Mouse (Mus musculus) left cerebral cortex, postnatal 14 days (tissue): Measurements from ENCODE around the gene Tnfrsf22. TPM values are rescaled to one million over a fixed set of nuclear protein-coding genes. Genes with fewer than 3 reads are reported as not detected.
"Not testable (repeated sequence)": the region's sequence is repeated elsewhere in the genome, so short reads cannot be mapped to it uniquely, and the experiment has no call there.

Experiments
- DNase-seq, 2 experiments: peaks; one replicate each; pipeline ENCODE4 v3.0.0; 2021 to 2022; ENCODE audit warnings: low spot score in 2 of 2, mixed read lengths in 1 of 2
- intact Hi-C: fragments of 180-260 bp; cut with DNase I; formaldehyde crosslinking; loops from one replicate; pipeline ENCODE4 v1.15.1; 2025
- long read RNA-seq, 2 experiments: library from polyadenylated mRNA; stranded (forward); transcript quantifications; one replicate each; pipeline ENCODE4 v2.0.0; 2021
- total RNA-seq, 2 experiments: library from RNA; stranded (reverse); gene quantifications; 2 replicates each; pipeline ENCODE4 v1.2.3; 2021

The Tnfrsf22 gene
- 1 to 10 TPM; 2.7 to 2.8 TPM for total RNA-seq
- long read RNA-seq, experiment 1: 0 reads
- long read RNA-seq, experiment 2: 0 reads

- DNase-seq: peak; percentile 77
- intact Hi-C loops: loop anchor here (2.0 kb wide), 1 partner anchor 34 kb away; no protein-coding TSS in a partner anchor
Observed at GRCm38 (mm10) chr7:143649034-143649768, at the start of gene Tnfrsf22. TSS of gene Tnfrsf22 (minus strand) at chr7:143649661.

- intact Hi-C loops: loop anchor here (5.0 kb wide), 1 partner anchor 114 kb away; no protein-coding TSS in a partner anchor
- peak; percentile 40 to 48 for DNase-seq
Observed at GRCm38 (mm10) chr7:143696140-143696539, 46.7 kb upstream of the Tnfrsf22 start.

- intact Hi-C loops: no loop called here
- no peak for DNase-seq
Observed at GRCm38 (mm10) chr7:143694550-143694949, 45.1 kb upstream of the Tnfrsf22 start.

DNA sequence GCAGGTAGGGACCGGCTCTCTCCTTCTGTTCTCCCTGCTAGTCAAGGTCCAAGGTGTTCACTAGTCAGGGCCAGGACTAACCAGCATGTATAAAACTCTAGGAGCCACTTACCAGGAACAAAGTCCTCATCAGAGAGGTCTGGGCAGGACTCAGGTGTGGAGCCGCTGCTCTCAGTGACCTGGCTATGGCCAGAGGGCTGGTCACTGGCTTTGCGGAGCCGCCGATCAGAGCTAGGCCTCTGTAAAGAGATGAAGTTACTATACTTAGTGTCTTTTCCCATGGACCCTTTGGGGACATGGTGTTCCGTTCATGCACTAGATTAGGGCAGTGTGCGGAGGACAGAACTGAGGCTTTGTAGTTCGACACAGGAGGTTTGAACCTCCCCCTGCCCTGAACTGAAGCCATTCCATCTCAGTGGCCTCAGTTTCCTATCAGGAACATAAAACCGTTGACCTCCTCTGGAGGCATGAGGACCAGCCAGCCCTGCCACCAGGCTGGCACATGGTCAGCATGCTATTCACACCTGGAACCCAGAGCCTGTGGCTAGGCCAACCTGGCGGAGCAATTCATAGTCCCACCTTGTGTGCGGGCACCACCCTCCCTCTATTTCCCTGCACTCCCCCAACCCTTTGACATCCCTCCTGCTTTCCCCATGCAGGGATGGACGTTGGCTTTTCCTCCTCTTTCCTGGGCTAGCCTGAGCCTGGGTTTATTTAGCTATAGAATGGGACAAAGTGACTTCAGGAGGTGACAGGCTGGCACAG is 43.5 kb upstream of the Tnfrsf22 start:
- intact Hi-C loops: no loop called here
- no peak for DNase-seq

GRCm38 (mm10) chr7:143691909-143692308 is 42.4 kb upstream of the Tnfrsf22 start:
- intact Hi-C loops: no loop called here
- DNase-seq: no peak

DNA sequence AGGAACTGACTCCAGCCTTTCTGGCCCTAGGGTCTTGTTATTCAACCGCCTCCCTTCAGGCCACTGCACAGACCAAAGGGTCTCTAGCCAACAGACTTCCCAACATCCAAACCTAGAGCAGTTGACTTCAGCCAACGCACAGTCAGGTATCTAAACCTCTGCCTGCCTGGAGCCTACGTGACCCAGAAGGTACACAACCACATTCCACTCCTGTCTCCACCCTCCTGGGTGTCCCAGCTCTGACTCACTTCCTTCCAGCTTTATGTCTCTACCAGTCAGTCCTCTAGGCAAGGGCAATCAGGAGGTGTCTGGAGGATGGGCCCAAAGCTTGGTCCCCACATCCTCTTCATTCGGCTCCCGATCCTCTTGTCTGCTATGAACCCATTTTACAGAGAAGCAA is 41.7 kb upstream of the Tnfrsf22 start:
- DNase-seq: no peak
- intact Hi-C loops: no loop called here

GRCm38 (mm10) chr7:143689946-143690345 is 40.5 kb upstream of the Tnfrsf22 start:
- DNase-seq: no peak
- intact Hi-C loops: no loop called here

GRCm38 (mm10) chr7:143689481-143689880 is 40.0 kb upstream of the Tnfrsf22 start:
- intact Hi-C loops: no loop called here
- no peak for DNase-seq

GRCm38 (mm10) chr7:143686676-143687075 is 37.2 kb upstream of the Tnfrsf22 start:
- intact Hi-C loops, DNase-seq: not testable (repeated sequence)

DNA sequence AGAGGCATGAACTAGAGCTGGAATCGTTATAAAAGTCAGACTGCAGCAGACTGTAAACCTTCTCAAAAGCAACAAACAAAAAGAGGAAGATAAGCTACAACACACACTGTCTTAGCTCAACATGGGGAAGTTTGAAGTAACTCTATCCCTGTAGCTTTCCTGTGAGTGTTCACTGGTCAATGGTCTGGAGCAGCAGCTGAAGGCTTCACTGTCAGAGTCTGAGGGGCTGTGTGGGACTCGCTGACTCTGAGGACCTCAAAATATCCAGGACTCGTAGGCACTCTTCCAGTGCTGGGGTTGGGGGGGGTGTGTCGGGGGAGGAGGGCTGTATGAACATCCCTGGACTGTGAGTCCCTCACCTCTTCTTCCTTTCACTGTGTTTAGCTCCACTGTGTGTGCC is 36.7 kb upstream of the Tnfrsf22 start:
- intact Hi-C loops, DNase-seq: not testable (repeated sequence)

DNA sequence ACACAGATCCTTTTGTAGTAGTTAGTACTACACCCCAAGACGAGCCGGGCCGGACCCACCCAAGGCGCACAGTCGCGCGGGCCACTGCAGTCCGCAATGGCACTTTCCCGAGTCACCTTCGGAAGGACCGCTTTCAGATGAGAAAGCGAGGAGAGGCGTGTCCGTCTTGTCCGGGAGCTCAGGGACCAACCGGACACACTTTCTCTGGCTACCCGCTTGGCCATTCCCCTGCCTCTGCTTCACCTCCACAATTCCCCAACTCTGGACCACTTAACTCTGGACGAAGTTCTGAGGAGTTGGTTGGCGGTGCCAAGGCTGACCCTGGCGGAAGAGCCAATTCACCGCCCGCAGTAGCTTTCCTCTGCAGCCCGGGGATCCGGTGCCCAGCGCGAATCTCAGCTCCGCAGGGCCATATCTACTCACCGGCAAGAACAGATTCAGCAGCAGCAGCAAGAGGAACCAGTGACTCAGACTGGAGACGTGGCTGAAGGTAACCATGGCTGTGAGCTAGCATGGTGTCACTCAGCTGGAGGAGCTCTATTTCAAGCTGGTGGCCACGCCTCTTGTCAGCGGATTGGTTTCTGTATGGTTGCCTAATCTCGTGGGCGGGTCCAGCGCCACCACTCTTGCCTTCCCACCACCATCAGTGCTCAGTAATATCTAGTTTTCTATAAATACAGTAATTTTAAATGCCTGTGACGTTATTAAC is 36.1 kb upstream of the Tnfrsf22 start, which contains the start of gene Tnfrsf23:
TSS of gene Tnfrsf23 (minus strand) at position 514 of the 709 bp plus-strand sequence.
- intact Hi-C loops: no loop called here
- peak; percentile 78 to 87 for DNase-seq

DNA sequence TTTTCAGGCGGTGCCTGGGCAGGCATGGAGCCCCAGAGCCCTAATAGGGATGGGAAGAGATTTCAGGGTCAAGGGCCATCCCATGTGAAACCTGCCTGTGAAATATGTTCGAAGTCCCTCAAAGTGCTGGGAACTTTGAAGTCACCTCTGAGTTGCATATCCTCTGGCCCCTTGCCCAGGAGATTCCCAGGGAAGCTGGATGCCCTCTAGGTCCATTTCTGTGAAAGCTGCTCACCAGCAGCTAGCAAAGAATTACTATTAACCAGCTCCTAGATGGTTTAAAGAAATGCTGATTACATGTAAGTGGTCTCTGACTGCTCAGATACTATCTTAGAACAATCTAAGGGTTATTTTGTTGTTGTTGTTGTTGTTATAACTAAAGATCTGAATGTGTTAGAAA is 35.1 kb upstream of the Tnfrsf22 start:
- intact Hi-C loops, DNase-seq: not testable (repeated sequence)

GRCm38 (mm10) chr7:143681566-143681965 is 32.1 kb upstream of the Tnfrsf22 start:
- intact Hi-C loops: no loop called here

DNA sequence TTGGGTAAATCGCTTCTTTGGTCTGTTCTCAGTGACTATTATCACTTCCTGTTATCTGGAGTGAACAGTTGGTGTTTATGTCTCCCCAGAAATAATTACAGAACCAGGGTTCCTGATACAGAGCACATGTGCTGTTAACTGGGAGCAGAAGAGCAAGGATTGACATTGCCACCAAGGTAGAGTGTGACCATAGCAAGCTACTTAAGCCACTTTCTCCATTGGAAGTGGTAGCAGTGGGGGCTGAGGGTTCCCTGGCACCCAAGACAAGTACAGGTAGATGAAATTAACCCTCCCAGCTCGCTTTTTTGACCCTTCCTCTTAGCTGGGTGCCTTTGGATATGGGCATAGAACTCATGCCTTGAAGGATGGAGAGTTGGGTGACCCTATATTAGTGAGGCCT is 31.4 kb upstream of the Tnfrsf22 start:
- intact Hi-C loops, DNase-seq: not testable (repeated sequence)

More at GRCm38 (mm10) chr7:143681566-143681965, 32.1 kb upstream of the Tnfrsf22 start:
- no peak for DNase-seq

- intact Hi-C loops, DNase-seq: not testable (repeated sequence)
Observed at GRCm38 (mm10) chr7:143679650-143680049, 30.2 kb upstream of the Tnfrsf22 start.

- intact Hi-C loops: loop anchor here (1.0 kb wide), 1 partner anchor 28 kb away; no protein-coding TSS in a partner anchor
- no peak for DNase-seq
Observed at GRCm38 (mm10) chr7:143666427-143667311, 17.2 kb upstream of the Tnfrsf22 start.

DNA sequence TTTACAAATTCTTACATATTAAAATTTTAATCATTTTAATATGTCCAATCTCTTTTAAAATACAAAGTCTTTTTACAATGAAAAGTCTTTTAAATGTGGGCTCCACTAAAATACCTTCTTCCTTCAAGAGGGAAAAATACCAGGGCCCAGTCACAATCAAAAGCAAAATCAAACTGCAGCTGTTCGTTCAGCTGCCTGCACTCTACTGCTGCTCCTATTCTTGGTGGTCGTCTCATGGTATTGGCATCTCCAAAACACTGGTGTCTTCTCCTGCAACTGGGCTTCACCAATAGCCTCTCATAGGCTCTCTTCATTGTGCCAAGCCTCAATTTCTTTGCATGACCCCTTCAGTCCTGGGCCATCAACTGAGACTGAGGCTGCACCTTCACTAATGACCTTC is 14.0 kb upstream of the Tnfrsf22 start:
- intact Hi-C loops: no loop called here
- no peak for DNase-seq

DNA sequence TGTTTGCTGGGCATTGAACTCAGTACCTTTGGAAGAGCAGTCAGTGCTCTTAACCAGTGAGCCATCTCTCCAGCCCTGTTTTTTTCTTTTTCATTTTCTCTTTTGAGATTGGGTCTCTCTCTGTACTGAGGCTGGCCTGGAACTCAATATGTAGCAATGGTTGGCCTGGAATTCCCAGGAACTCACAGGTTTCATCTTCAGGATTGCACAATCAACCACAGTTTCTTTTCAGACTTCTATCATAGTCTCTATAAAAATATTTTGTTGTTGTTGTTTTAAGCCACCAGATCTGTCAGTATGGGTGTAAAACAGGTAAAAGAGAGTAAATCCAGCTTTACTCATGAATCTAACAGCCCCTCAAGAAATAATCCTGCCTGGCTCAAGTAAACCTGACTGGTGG is 11.3 kb upstream of the Tnfrsf22 start:
- no peak for DNase-seq
- intact Hi-C loops: no loop called here
